Mouse (Mus musculus) MEL (cell line): ENCODE data around the gene Pxn. TPM values are rescaled to one million over a fixed set of nuclear protein-coding genes. Genes with fewer than 3 reads are reported as not detected.
"Not testable (repeated sequence)": the region's sequence is repeated elsewhere in the genome, so short reads cannot be mapped to it uniquely, and the experiment has no call there.

Experiments used
- DNase-seq: peaks from one replicate; pipeline ENCODE4 v3.0.0; 2011; ENCODE audit warnings: low read depth, low spot score
- H3K27ac ChIP-seq: 2 replicates; pipeline ENCODE4 v1.5.1; 2012; ENCODE audit warnings: low read depth, mild to moderate bottlenecking, control low read depth, low read length, moderate library complexity; ENCODE audit not compliant: control insufficient read depth
- H3K27me3 ChIP-seq, 2 experiments: fragments of 150-350 bp in 1 of 2; sonication (generic) in 1 of 2; 2 replicates each; pipeline ENCODE4 v1.6.1; 2012; ENCODE audit warnings: low read length in 2 of 2, mild to moderate bottlenecking in 2 of 2, improper control_type of control experiment in 1 of 2, moderate library complexity in 1 of 2; ENCODE audit not compliant: insufficient read depth in 2 of 2, control insufficient read depth in 1 of 2
- H3K36me3 ChIP-seq, 2 experiments: 2 replicates each; pipeline ENCODE4 v1.6.1; 2012 to 2014; ENCODE audit warnings: low read length in 2 of 2, improper control_type of control experiment in 1 of 2, inconsistent platforms in 1 of 2, mild to moderate bottlenecking in 1 of 2; ENCODE audit not compliant: insufficient read depth in 2 of 2, control insufficient read depth in 1 of 2
- H3K4me1 ChIP-seq, 2 experiments: fragments of 150-350 bp in 1 of 2; sonication (generic) in 1 of 2; 2 replicates each; pipeline ENCODE4 v1.6.1; 2012; ENCODE audit warnings: low read length in 2 of 2, improper control_type of control experiment in 1 of 2, mild to moderate bottlenecking in 1 of 2; ENCODE audit not compliant: insufficient read depth in 2 of 2, control insufficient read depth in 1 of 2
- H3K4me3 ChIP-seq, 2 experiments: fragments of 150-350 bp in 1 of 2; sonication (generic) in 1 of 2; 2 replicates each; pipeline ENCODE4 v1.5.1; 2012; ENCODE audit warnings: low read depth in 2 of 2, low read length in 2 of 2, mild to moderate bottlenecking in 2 of 2, moderate library complexity in 2 of 2, control low read depth in 1 of 2, improper control_type of control experiment in 1 of 2; ENCODE audit not compliant: control insufficient read depth in 1 of 2, insufficient read depth in 1 of 2
- H3K79me2 ChIP-seq: 2 replicates; pipeline ENCODE4 v1.6.1; 2012; ENCODE audit warnings: mild to moderate bottlenecking, low read length, moderate library complexity; ENCODE audit not compliant: control insufficient read depth, poor library complexity, insufficient read depth
- H3K9ac ChIP-seq: 2 replicates; pipeline ENCODE4 v1.6.1; 2012; ENCODE audit warnings: low read depth, mild to moderate bottlenecking, control low read depth, low read length, moderate library complexity; ENCODE audit not compliant: control insufficient read depth, poor library complexity, severe bottlenecking
- H3K9me3 ChIP-seq: fragments of 150-350 bp; sonication (generic); replicated peaks from 2 replicates; pipeline ENCODE4 v1.6.1; 2012; ENCODE audit warnings: mild to moderate bottlenecking, low read length, improper control_type of control experiment, moderate library complexity; ENCODE audit not compliant: insufficient read depth
- CHD2 ChIP-seq: IDR thresholded peaks from 2 replicates; pipeline ENCODE4 v1.6.1; 2011; ENCODE audit warnings: low read length, improper control_type of control experiment
- CTCF ChIP-seq, 3 experiments: IDR thresholded peaks in 2 of 3; conservative IDR thresholded peaks in 1 of 3; 2 replicates each; pipeline ENCODE4 v1.5.1; 2011 to 2012; ENCODE audit warnings: low read length in 3 of 3, low read depth in 2 of 3, mild to moderate bottlenecking in 2 of 3, improper control_type of control experiment in 1 of 3, inconsistent platforms in 1 of 3, mixed read lengths in 1 of 3, moderate library complexity in 1 of 3; ENCODE audit not compliant: control insufficient read depth in 1 of 3, insufficient read depth in 1 of 3, poor library complexity in 1 of 3, severe bottlenecking in 1 of 3
- MAX ChIP-seq: IDR thresholded peaks from 2 replicates; pipeline ENCODE4 v1.6.1; 2011; ENCODE audit warnings: low read length, improper control_type of control experiment
- MXI1 ChIP-seq: IDR thresholded peaks from 2 replicates; pipeline ENCODE4 v1.6.1; 2011; ENCODE audit warnings: mild to moderate bottlenecking, low read depth, low read length, improper control_type of control experiment
- MYC ChIP-seq: IDR thresholded peaks from 2 replicates; pipeline ENCODE4 v1.6.1; 2011; ENCODE audit warnings: low read depth, mild to moderate bottlenecking, low read length, improper control_type of control experiment, moderate library complexity
- POLR2AphosphoS2 ChIP-seq: IDR thresholded peaks from 2 replicates; pipeline ENCODE4 v1.6.1; 2011; ENCODE audit warnings: low read length, improper control_type of control experiment
- POLR2AphosphoS5 ChIP-seq: IDR thresholded peaks from 2 replicates; pipeline ENCODE4 v1.6.1; 2012; ENCODE audit warnings: low read depth, borderline replicate concordance, mild to moderate bottlenecking, inconsistent platforms, low read length, moderate library complexity, mixed read lengths
- TAL1 ChIP-seq: IDR thresholded peaks from 2 replicates; pipeline ENCODE4 v1.6.1; 2012; ENCODE audit warnings: mild to moderate bottlenecking, inconsistent platforms, low read length, moderate library complexity, mixed read lengths
- UBTF ChIP-seq: IDR thresholded peaks from 2 replicates; pipeline ENCODE4 v1.6.1; 2012; ENCODE audit warnings: low read depth, mild to moderate bottlenecking, inconsistent platforms, low read length, improper control_type of control experiment, moderate library complexity, borderline replicate concordance; ENCODE audit not compliant: insufficient read depth
- ZKSCAN1 ChIP-seq: IDR thresholded peaks from 2 replicates; pipeline ENCODE4 v1.6.1; 2012; ENCODE audit warnings: low read depth, mild to moderate bottlenecking, inconsistent platforms, low read length, improper control_type of control experiment, moderate library complexity
- polyA plus RNA-seq, 2 experiments: library from polyadenylated mRNA; stranded (reverse) in 1 of 2; unstranded in 1 of 2; fragments of >175 nt in 1 of 2; fragments of >200 nt in 1 of 2; gene quantifications; 2 replicates each; pipeline versions ENCODE4 v1.2.1 to v1.2.4; 2012; ENCODE audit warnings: low replicate concordance in 2 of 2, low read depth in 1 of 2; ENCODE audit not compliant: insufficient read length in 2 of 2, insufficient read depth in 1 of 2, missing spikeins in 1 of 2
- total RNA-seq: library from RNA; depleted of rRNA; stranded (reverse); fragments of 300-350 nt; gene quantifications from 2 replicates; pipeline ENCODE4 v1.2.3, GENCODE M21; 2012

Pxn gene
- total and polyA plus RNA-seq, 3 experiments: 15.2 to 167 (median 29.2) TPM

GRCm38 (mm10) chr5:115503035-115503434, 3.4 kb upstream of the Pxn start (continued):
- no peak for TF ChIP-seq POLR2AphosphoS5

GRCm38 (mm10) chr5:115505617-115506016, 859 bp upstream of the Pxn start:
- H3K9ac ChIP-seq, H3K36me3 ChIP-seq, H3K4me3 ChIP-seq, H3K27me3 ChIP-seq, H3K27ac ChIP-seq, H3K9me3 ChIP-seq, DNase-seq, H3K4me1 ChIP-seq: not testable (repeated sequence)
- peaks cover 14% of the 10 kb centered on the region for H3K79me2 ChIP-seq

GRCm38 (mm10) chr5:115507267-115507980, 948 bp downstream of the Pxn start:
- Histone ChIP-seq H3K4me3 (peak overlapping the region; percentile 91 to 98), H3K79me2 (peaks cover 16% of the 10 kb centered on the region), H3K9me3 (no peaks in the 10 kb centered on the region), H3K36me3 (peaks cover 0 to 2% of the 10 kb centered on the region in 2 experiments; a peak in 1 of 4 replicates), H3K27me3 (no peaks in the 10 kb centered on the region), H3K4me1 (peaks cover 0 to 8% of the 10 kb centered on the region in 2 experiments; a peak in 1 of 4 replicates), H3K27ac (no peak overlapping the region), H3K9ac (peak overlapping the region; percentile 98)
- DNase-seq: no peak
- TF ChIP-seq TAL1 (no peak), CHD2 (no peak), MAX (no peak), MYC (no peak), UBTF (no peak), CTCF (IDR thresholded peaks at IDR 0.05 in 2 of 3, conservative IDR thresholded peaks at IDR 0.05 in 1 of 3; ENCODE audit: control insufficient read depth in 1 of 3, insufficient read depth in 1 of 3, low read depth in 2 of 3, low read length in 3 of 3, poor library complexity in 1 of 3, severe bottlenecking in 1 of 3) (no peak), ZKSCAN1 (no peak), MXI1 (no peak), POLR2AphosphoS2 (no peak), POLR2AphosphoS5 (no peak)
